In genomic region chr1:167386466-167386865, GRCm38 (mm10) we compare ENCODE assay signal across 17 mouse cellular contexts. TPM values are rescaled to one million over a fixed set of nuclear protein-coding genes. Genes with fewer than 3 reads are reported as not detected.
DNase-seq lines count a peak whose midpoint lies in the region; ATAC-seq and TF ChIP-seq lines count a peak whose summit lies in the region.
"Had no signal": no experiment of that assay in that cellular context is flagged by ENCODE, and none has a peak within 500 bp of the region (broad histone marks: within the 10 kb centered on the region; RNA-seq: fewer than 3 reads in every experiment).

No protein-coding gene starts in this region.

- no peak for TF ChIP-seq CTCF in heart, adult 2 months (IDR thresholded peaks at IDR 0.05)
- TF ChIP-seq CTCF in liver, postnatal 0 days (IDR thresholded peaks at IDR 0.05; ENCODE audit: low read depth), result no peak

- intact Hi-C loops in heart, adult 2 months (cut with DNase I), result no loop called here

- H3K9ac ChIP-seq in heart, adult 2 months (ENCODE audit: low read depth, low read length), result no peak overlapping the region
- H3K9ac ChIP-seq in midbrain, embryonic 11.5 days (ENCODE audit: low read length), result no peak overlapping the region
- no peak overlapping the region for H3K9ac ChIP-seq in liver, postnatal 0 days (replicated peaks)
- H3K9ac ChIP-seq: embryonic facial prominence, embryonic 13.5 days; heart, embryonic 12.5 days; hindbrain, embryonic 14.5 days had no signal

- H3K4me3 ChIP-seq in heart, adult 2 months, result no peak overlapping the region
- H3K4me3 ChIP-seq in midbrain, embryonic 11.5 days (ENCODE audit: low read depth, low read length), result no peak overlapping the region
- H3K4me3 ChIP-seq in midbrain, embryonic 10.5 days, result no peak overlapping the region
- no peak overlapping the region for H3K4me3 ChIP-seq in liver, postnatal 0 days (ENCODE audit: low read depth, low read length)
- H3K4me3 ChIP-seq: embryonic facial prominence, embryonic 13.5 days; gastrocnemius, adult 2 months; heart, embryonic 12.5 days; hindbrain, embryonic 10.5 days had no signal

- H3K27me3 ChIP-seq in heart, adult 2 months (ENCODE audit: control insufficient read depth, insufficient read depth, low read length), result no peaks in the 10 kb centered on the region
- no peaks in the 10 kb centered on the region for H3K27me3 ChIP-seq in midbrain, embryonic 11.5 days (ENCODE audit: control insufficient read depth, insufficient read depth, low read length)
- peaks cover 15% of the 10 kb centered on the region for H3K27me3 ChIP-seq in midbrain, embryonic 10.5 days (ENCODE audit: low read depth, poor library complexity, severe bottlenecking)
- H3K27me3 ChIP-seq in liver, postnatal 0 days (ENCODE audit: insufficient read depth, low read length), result no peaks in the 10 kb centered on the region
- H3K27me3 ChIP-seq: heart, embryonic 12.5 days had no signal

- DNase-seq in heart, adult 11 months, result peak; percentile 60
- no peak for DNase-seq in heart, adult 2 months
- DNase-seq in midbrain, embryonic 11.5 days (ENCODE audit: low spot score, missing footprints), result peak; percentile 53
- no peak for DNase-seq in midbrain, embryonic 10.5 days (ENCODE audit: low spot score)
- DNase-seq in liver, postnatal 0 days, result no peak
- DNase-seq in lung, postnatal 10 days, result no peak
- no peak for DNase-seq in natural killer cell, adult 2 months (ENCODE audit: low spot score in 2 of 2)
- DNase-seq: cerebellum, adult 11-12 months; cerebellum, adult 9-11 months; cerebellum, postnatal 36 days; gastrocnemius, adult 2 months; gastrocnemius, postnatal 25 days had no signal

- H3K27ac ChIP-seq in heart, adult 2 months, result no peak overlapping the region
- H3K27ac ChIP-seq in midbrain, embryonic 11.5 days (ENCODE audit: low read depth, low read length), result no peak overlapping the region
- no peak overlapping the region for H3K27ac ChIP-seq in midbrain, embryonic 10.5 days (replicated peaks)
- peak overlapping the region; percentile 84 for H3K27ac ChIP-seq in liver, postnatal 0 days (ENCODE audit: low read depth)
- H3K27ac ChIP-seq: embryonic facial prominence, embryonic 13.5 days; hindbrain, embryonic 10.5 days; hindbrain, embryonic 14.5 days had no signal

- no peak for TF ChIP-seq POLR2A in heart, adult 2 months (IDR thresholded peaks at IDR 0.05; ENCODE audit: insufficient read depth, low read depth, low read length)

- H3K79me2 ChIP-seq in heart, adult 2 months (replicated peaks; ENCODE audit: control insufficient read depth, insufficient read depth, low read length), result no peaks in the 10 kb centered on the region

- peaks cover 11% of the 10 kb centered on the region for H3K4me1 ChIP-seq in heart, adult 2 months (ENCODE audit: control insufficient read depth, insufficient read depth, low read length)
- H3K4me1 ChIP-seq in midbrain, embryonic 11.5 days (ENCODE audit: control insufficient read depth, insufficient read depth, low read length), result no peaks in the 10 kb centered on the region; the same call in 1 of the 2 replicates
- H3K4me1 ChIP-seq in midbrain, embryonic 10.5 days, result peaks cover 17% of the 10 kb centered on the region
- H3K4me1 ChIP-seq in liver, postnatal 0 days (ENCODE audit: insufficient read depth), result peaks cover 72% of the 10 kb centered on the region

- no peak overlapping the region for H3K4me2 ChIP-seq in midbrain, embryonic 11.5 days
- H3K4me2 ChIP-seq in liver, postnatal 0 days (ENCODE audit: low read depth, low read length), result no peak overlapping the region
- H3K4me2 ChIP-seq: embryonic facial prominence, embryonic 13.5 days; hindbrain, embryonic 14.5 days had no signal

- H3K36me3 ChIP-seq in heart, adult 2 months (ENCODE audit: control insufficient read depth, insufficient read depth, low read length), result peaks cover 5% of the 10 kb centered on the region
- H3K36me3 ChIP-seq in midbrain, embryonic 11.5 days (ENCODE audit: control insufficient read depth, insufficient read depth, low read length), result no peaks in the 10 kb centered on the region
- H3K36me3 ChIP-seq in midbrain, embryonic 10.5 days, result no peaks in the 10 kb centered on the region
- H3K36me3 ChIP-seq in liver, postnatal 0 days (replicated peaks; ENCODE audit: insufficient read depth, low read length), result peaks cover 4% of the 10 kb centered on the region; the same call in 1 of the 2 replicates
- H3K36me3 ChIP-seq: embryonic facial prominence, embryonic 13.5 days; heart, embryonic 12.5 days; hindbrain, embryonic 10.5 days had no signal

- no peak for TF ChIP-seq EP300 in heart, adult 2 months (IDR thresholded peaks at IDR 0.05; ENCODE audit: insufficient read depth, low read depth, low read length)
- TF ChIP-seq EP300 in liver, postnatal 0 days (IDR thresholded peaks at IDR 0.05; ENCODE audit: low read depth), result no peak

- no peak for ATAC-seq in midbrain, embryonic 11.5 days (ENCODE audit: low FRiP score)
- ATAC-seq in liver, postnatal 0 days, result no peak
- ATAC-seq: forebrain, embryonic 14.5 days had no signal

- WGBS in heart, adult 2 months, result 75% methylated on average over 2 of the region's 2 CpGs
- 68% methylated on average over 2 of the region's 2 CpGs for WGBS in midbrain, embryonic 11.5 days
- 62% methylated on average over 1 of the region's 2 CpGs for WGBS in midbrain, embryonic 10.5 days
- WGBS in liver, postnatal 0 days (ENCODE audit: insufficient replicate concordance), result 56% methylated on average over 2 of the region's 2 CpGs

- no peaks in the 10 kb centered on the region for H3K9me3 ChIP-seq in midbrain, embryonic 11.5 days (ENCODE audit: control insufficient read depth, low read length)
- no peaks in the 10 kb centered on the region for H3K9me3 ChIP-seq in midbrain, embryonic 10.5 days (replicated peaks)
- no peaks in the 10 kb centered on the region for H3K9me3 ChIP-seq in liver, postnatal 0 days (ENCODE audit: low read length)
- H3K9me3 ChIP-seq: embryonic facial prominence, embryonic 13.5 days; heart, embryonic 12.5 days; hindbrain, embryonic 10.5 days had no signal

RNA-seq across cellular contexts. Expression of gene Mgst3, which starts 7.2 kb away (rescaled TPM):
- 100 to 1,000 TPM; 274 to 351 TPM for total RNA-seq in heart, adult 2 months (2021)
- 788 and 868 TPM in 2 replicates for polyA plus RNA-seq in heart, adult 2 months (2012; rRNA removed)
- 58.9 and 60.8 TPM in 2 replicates for polyA plus RNA-seq in midbrain, embryonic 11.5 days (2014; fragmentation: Nextera tagmentation; extraction: Ambion mirVana)
- 63.5 and 66.2 TPM in 2 replicates for polyA plus RNA-seq in midbrain, embryonic 10.5 days (2016; fragmentation: Nextera tagmentation; extraction: Ambion mirVana)
- polyA plus RNA-seq in liver, postnatal 0 days (2015; fragmentation: Nextera tagmentation; extraction: Ambion mirVana), result 161 and 163 TPM in 2 replicates

RNA-seq across cellular contexts. Expression of gene Aldh9a1, which starts 36.7 kb away (rescaled TPM):
- 10 to 100 TPM; 18.4 to 20.4 TPM for total RNA-seq in heart, adult 2 months (2021)
- polyA plus RNA-seq in heart, adult 2 months (2012; rRNA removed), result 31.5 and 49.6 TPM in 2 replicates
- 33.4 and 36.5 TPM in 2 replicates for polyA plus RNA-seq in midbrain, embryonic 11.5 days (2014; fragmentation: Nextera tagmentation; extraction: Ambion mirVana)
- polyA plus RNA-seq in midbrain, embryonic 10.5 days (2016; fragmentation: Nextera tagmentation; extraction: Ambion mirVana), result 42.6 and 46.5 TPM in 2 replicates
- 76.4 and 80.8 TPM in 2 replicates for polyA plus RNA-seq in liver, postnatal 0 days (2015; fragmentation: Nextera tagmentation; extraction: Ambion mirVana)

Comparison
In these comparisons a context has a peak if more than half of its experiments do, and no peak if none do; other contexts are left out.
1. DNase-seq: peak in heart, adult 11 months (single experiment) and midbrain, embryonic 11.5 days (single experiment); none in heart, adult 2 months (0 of 2), midbrain, embryonic 10.5 days (single experiment), liver, postnatal 0 days (single experiment), lung, postnatal 10 days (single experiment) and natural killer cell, adult 2 months (0 of 2).